Mouse (Mus musculus) heart, embryonic 12.5 days (tissue): ENCODE measurements around the gene Rab9. TPM values are rescaled to one million over a fixed set of nuclear protein-coding genes. Genes with fewer than 3 reads are reported as not detected.

Experiments
- ATAC-seq: fragments of 200-750 bp; cut with Nextera tagmentation; 2 replicates; pipeline ENCODE4 v1.8.0; 2017; ENCODE audit warnings: moderate TSS enrichment, moderate library complexity; ENCODE audit not compliant: insufficient number of reproducible peaks, low FRiP score
- H3K27ac ChIP-seq: fragments of 300-500 bp; sonication (generic); 2 replicates; pipeline ENCODE4 v1.5.1; 2016; ENCODE audit warnings: mild to moderate bottlenecking, moderate library complexity; ENCODE audit not compliant: poor library complexity, severe bottlenecking
- H3K27me3 ChIP-seq: fragments of 300-500 bp; sonication (generic); replicated peaks from 2 replicates; pipeline ENCODE4 v1.6.1; 2016; ENCODE audit warnings: mild to moderate bottlenecking, moderate library complexity
- H3K36me3 ChIP-seq: fragments of 300-500 bp; sonication (generic); 2 replicates; pipeline ENCODE4 v1.6.1; 2016; ENCODE audit warnings: mild to moderate bottlenecking, moderate library complexity
- H3K4me1 ChIP-seq: fragments of 300-500 bp; sonication (generic); replicated peaks from 2 replicates; pipeline ENCODE4 v1.6.1; 2016; ENCODE audit warnings: mild to moderate bottlenecking
- H3K4me2 ChIP-seq: fragments of 300-500 bp; sonication (generic); 2 replicates; pipeline ENCODE4 v1.6.1; 2016; ENCODE audit warnings: mild to moderate bottlenecking, moderate library complexity
- H3K4me3 ChIP-seq: fragments of 300-500 bp; sonication (generic); 2 replicates; pipeline ENCODE4 v1.5.1; 2016; ENCODE audit warnings: mild to moderate bottlenecking
- H3K9ac ChIP-seq: fragments of 300-500 bp; sonication (generic); 2 replicates; pipeline ENCODE4 v1.6.1; 2016; ENCODE audit warnings: mild to moderate bottlenecking, moderate library complexity
- H3K9me3 ChIP-seq: fragments of 300-500 bp; sonication (generic); replicated peaks from 2 replicates; pipeline ENCODE4 v1.6.1; 2016; ENCODE audit warnings: mild to moderate bottlenecking, moderate library complexity
- WGBS: fragments of 180-500 bp; shearing (Covaris S2); methylation state at CpG from one replicate; pipeline ENCODE4 v1.1.7; 2016; 5-methylcytosine and 5-hydroxymethylcytosine counted together
- polyA plus RNA-seq: library from polyadenylated mRNA; unstranded; fragments of >200 nt; fragmentation: Nextera tagmentation; extraction: Ambion mirVana; gene quantifications from 2 replicates; pipeline ENCODE4 v1.2.1, GENCODE M21; 2016

Rab9 gene
- polyA plus RNA-seq, 1 experiment from 2014 or later, result 36.6 TPM

DNA sequence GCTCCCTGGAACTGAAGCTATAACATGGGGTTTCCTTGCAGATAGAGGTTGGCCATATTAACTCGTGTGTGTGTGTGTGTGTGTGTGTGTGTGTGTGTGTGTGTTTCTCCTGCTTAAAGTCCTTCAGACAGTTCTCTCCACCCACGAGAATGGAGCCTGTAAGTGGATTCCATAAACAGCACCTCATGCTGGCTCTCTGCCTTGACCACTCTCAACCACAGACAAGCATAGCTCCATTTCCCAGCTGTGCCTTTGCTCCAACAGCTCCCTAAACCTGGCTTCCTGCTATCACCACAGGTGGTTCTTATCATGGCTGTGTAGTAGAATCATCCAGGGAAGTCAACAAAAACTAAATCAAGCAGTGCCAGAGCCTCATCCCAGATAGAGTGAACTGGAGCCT is 24.8 kb upstream of the Rab9 start:
- no peak overlapping the region for H3K4me2 ChIP-seq
- no peak overlapping the region for H3K4me3 ChIP-seq
- WGBS, result 38% methylated on average over 2 of the region's 2 CpGs
- H3K9ac ChIP-seq, result no peak overlapping the region
- no peaks in the 10 kb centered on the region for H3K9me3 ChIP-seq
- H3K27me3 ChIP-seq, result no peaks in the 10 kb centered on the region
- H3K4me1 ChIP-seq, result no peaks in the 10 kb centered on the region
- H3K27ac ChIP-seq, result no peak overlapping the region
- H3K36me3 ChIP-seq, result no peaks in the 10 kb centered on the region
- no peak for ATAC-seq

DNA sequence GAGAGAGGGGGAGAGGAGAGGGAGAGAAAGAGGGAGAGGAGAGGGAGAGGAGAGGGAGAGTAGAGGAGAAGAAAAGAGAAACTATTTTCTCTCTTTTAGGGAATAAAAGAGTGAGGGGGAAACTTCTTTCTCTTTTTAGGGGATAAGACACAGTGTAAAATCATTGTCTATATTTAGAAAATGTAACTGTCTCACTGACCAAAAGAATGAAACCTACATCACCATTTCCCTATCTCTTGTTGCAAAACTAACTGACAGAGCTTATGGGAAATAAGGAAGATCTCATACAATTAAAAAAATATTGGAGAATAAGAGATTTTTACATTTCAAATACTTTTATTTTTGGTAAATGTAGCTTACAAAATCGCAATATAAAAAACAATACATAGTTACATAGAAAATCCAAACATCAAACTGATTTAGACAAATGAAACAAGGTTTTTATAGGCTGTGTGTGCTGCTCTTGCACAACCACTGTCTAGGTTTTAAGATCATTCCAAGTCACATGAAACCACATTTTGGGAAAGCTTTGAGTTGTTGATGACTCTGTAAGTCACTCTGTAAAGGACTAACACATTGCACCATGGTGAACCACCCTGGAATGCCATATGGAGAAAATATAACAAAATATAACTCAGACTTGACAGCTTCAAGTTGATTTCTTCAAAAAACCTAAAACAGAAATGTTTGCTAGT is 20.0 kb upstream of the Rab9 start:
- Histone ChIP-seq H3K4me3 (no peak overlapping the region), H3K9ac (no peak overlapping the region), H3K4me2 (no peak overlapping the region), H3K4me1 (no peaks in the 10 kb centered on the region), H3K36me3 (no peaks in the 10 kb centered on the region), H3K27ac (no peak overlapping the region), H3K27me3 (no peaks in the 10 kb centered on the region), H3K9me3 (no peaks in the 10 kb centered on the region)
- no peak for ATAC-seq
- WGBS, result 67% methylated on average over 1 of the region's 1 CpGs

DNA sequence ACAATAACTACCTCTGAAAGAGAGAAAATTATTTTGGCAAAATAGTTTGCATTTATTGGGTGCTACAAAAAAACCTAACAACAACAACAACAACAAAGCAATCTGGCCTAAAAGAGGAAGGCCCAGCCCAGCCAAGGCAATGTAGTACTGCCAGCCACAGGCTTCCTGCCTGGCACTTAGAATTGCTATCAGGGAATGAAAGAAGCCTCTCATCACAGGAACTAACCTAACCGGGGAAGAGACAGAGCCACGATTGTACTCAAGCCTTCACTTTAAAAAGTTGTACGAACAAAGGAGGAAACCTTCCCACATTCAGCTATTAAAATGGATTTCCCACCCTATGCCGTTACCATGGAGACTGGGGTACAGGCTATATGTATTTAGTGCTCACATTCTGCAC is 18.1 kb upstream of the Rab9 start:
- no peak overlapping the region for H3K4me3 ChIP-seq
- H3K4me2 ChIP-seq, result no peak overlapping the region
- no peak overlapping the region for H3K27ac ChIP-seq
- no peaks in the 10 kb centered on the region for H3K9me3 ChIP-seq
- ATAC-seq, result no peak
- H3K27me3 ChIP-seq, result no peaks in the 10 kb centered on the region
- H3K4me1 ChIP-seq, result no peaks in the 10 kb centered on the region
- H3K9ac ChIP-seq, result no peak overlapping the region
- 64% methylated on average over 4 of the region's 4 CpGs for WGBS
- H3K36me3 ChIP-seq, result no peaks in the 10 kb centered on the region

DNA sequence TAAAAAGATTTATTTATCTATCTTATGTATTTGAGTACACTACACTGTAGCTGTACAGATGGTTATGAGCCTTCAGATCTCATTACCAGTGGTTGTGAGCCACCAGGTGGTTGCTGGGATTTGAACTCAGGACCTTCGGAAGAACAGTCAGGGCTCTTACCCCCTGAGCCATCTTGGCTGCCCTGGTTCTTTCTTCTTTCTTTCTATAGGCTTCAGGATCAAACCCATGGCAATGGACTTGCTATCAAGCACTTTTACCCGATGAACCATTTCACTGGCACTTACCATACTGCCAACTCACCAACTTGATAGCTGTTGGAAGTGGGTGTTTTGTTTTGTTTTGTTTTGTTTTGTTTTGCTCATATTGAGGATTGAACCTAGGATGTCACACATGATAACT is 15.4 kb upstream of the Rab9 start:
- Histone ChIP-seq H3K9ac (no peak overlapping the region), H3K36me3 (no peaks in the 10 kb centered on the region), H3K9me3 (no peaks in the 10 kb centered on the region), H3K4me2 (no peak overlapping the region), H3K4me1 (no peaks in the 10 kb centered on the region), H3K27ac (no peak overlapping the region), H3K4me3 (no peak overlapping the region), H3K27me3 (no peaks in the 10 kb centered on the region)
- ATAC-seq, result no peak
- WGBS, result 85% methylated on average over 2 of the region's 2 CpGs

DNA sequence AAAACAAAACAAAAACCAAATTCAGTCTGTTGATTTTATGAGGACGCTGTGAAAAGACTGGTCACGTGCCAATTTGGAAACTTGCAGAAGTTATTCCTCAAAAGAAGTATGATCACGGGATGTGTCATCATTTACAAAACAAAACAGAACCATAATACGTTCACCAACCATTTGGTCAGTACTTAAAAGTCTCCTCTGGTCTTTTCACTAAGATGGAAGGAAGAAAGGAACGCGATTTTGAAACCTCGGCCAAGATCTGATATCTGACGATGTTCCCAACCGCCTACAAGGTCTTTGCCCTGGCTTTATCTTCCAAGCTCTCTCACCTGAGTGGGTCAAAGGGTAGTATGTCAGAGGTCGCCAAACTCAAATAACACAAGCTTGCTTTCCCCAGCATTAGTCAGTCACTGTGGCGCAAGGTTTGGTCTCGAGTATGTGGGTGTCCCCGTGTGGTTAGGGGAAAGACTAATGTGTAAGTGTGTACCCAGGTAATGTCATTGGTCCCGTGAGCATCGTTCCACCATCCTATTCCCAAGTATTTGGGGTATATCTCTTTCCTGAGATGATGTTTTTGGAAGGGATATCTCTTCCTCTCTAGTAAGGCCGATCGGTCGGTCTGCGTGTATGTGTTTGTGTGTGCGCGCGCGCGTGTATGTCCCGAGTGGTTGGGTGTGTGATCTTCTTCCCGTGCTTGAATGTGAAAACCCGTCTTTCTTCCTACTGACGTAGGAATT is 869 bp downstream of the Rab9 start:
- peak overlapping the region; percentile 73 for H3K4me3 ChIP-seq
- H3K9me3 ChIP-seq, result no peaks in the 10 kb centered on the region
- peak overlapping the region; percentile 72 for H3K4me2 ChIP-seq
- H3K9ac ChIP-seq, result peak overlapping the region; percentile 82
- peak; percentile 26 for ATAC-seq
- no peaks in the 10 kb centered on the region; the same call in 1 of the 2 replicates for H3K4me1 ChIP-seq
- peaks cover 7% of the 10 kb centered on the region; the same call in 1 of the 2 replicates for H3K36me3 ChIP-seq
- no peaks in the 10 kb centered on the region for H3K27me3 ChIP-seq
- peak overlapping the region; percentile 87 for H3K27ac ChIP-seq
- WGBS, result 17% methylated on average over 28 of the region's 28 CpGs

DNA sequence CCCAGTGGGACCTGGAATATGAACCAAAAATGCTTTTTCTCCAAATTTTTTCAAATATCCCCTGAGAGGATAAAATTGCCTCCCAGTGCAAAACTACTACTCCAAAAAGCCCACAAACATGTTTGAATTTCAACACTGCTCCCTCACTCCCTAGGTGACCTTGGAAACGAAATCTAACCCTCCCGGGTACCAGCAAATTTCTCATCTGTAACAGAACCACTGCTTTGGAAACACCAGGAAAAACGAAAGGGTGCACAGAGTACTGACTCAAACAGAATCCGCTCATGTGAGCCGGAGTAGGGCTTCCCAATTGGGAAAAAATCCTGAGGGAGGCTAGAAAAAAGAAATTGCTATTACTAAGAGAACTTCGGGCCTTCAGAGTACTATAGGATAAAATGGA is 2.3 kb downstream of the Rab9 start:
- H3K4me3 ChIP-seq, result no peak overlapping the region

DNA sequence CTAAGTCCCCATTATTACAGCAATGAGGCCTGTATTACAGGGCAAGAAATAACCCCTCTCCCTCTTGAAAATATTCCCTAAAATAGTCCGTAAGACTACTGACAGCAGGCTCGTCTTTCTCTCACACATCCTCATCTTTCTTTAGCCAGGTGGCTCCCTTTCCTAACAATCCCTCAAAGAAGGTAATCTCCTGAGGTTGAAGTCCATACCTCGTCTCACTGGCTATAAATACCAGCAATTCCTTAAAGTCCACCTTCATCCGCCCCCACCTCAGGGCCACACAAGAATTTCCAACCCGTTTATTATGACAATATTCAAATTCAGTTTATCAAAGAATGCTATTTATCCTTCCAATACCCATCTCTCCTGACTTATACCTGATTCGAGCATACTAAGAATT is 7.1 kb downstream of the Rab9 start:
- Histone ChIP-seq H3K4me1 (no peaks in the 10 kb centered on the region), H3K27me3 (no peaks in the 10 kb centered on the region), H3K9me3 (no peaks in the 10 kb centered on the region), H3K9ac (no peak overlapping the region), H3K4me2 (no peak overlapping the region), H3K36me3 (peaks cover 11% of the 10 kb centered on the region; the same call in 1 of the 2 replicates), H3K27ac (no peak overlapping the region), H3K4me3 (no peak overlapping the region)
- ATAC-seq, result no peak
- 75% methylated on average over 6 of the region's 6 CpGs for WGBS

More for the DNA sequence above, 2.3 kb downstream of the Rab9 start:
- no peak for ATAC-seq
- Histone ChIP-seq H3K27me3 (no peaks in the 10 kb centered on the region), H3K9me3 (no peaks in the 10 kb centered on the region), H3K36me3 (peaks cover 7% of the 10 kb centered on the region; the same call in 1 of the 2 replicates), H3K4me2 (peak overlapping the region; percentile 41), H3K4me1 (no peaks in the 10 kb centered on the region; the same call in 1 of the 2 replicates), H3K27ac (no peak overlapping the region), H3K9ac (no peak overlapping the region; the same call in 1 of the 2 replicates)
- WGBS, result 69% methylated on average over 6 of the region's 6 CpGs

DNA sequence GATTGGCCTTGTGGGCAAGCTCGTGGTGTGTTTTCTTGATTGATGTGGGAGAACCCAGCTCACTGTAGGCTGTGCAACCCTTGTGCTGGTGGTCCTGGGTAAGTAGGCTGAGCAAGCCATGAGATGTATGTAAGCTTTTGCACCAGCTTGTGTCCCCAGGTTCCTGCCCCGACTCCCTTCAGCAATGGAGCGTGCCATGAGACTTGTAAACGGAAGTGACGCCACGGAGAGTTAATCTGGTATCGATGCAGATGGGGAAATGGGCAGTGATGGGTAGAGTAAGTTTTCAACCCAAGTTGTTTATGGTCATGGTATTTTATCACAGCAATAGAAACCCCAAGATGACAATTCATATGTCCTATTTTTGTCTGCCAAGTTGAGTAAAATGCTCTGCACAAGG is 11.3 kb downstream of the Rab9 start:
- Histone ChIP-seq H3K4me2 (no peak overlapping the region), H3K36me3 (0 out of 2 replicates have a peak, but pooled peaks cover 8% of the 10 kb centered on the region), H3K27ac (no peak overlapping the region), H3K27me3 (no peaks in the 10 kb centered on the region), H3K9me3 (no peaks in the 10 kb centered on the region), H3K9ac (no peak overlapping the region), H3K4me1 (no peaks in the 10 kb centered on the region), H3K4me3 (no peak overlapping the region)
- WGBS, result 90% methylated on average over 7 of the region's 7 CpGs
- no peak for ATAC-seq

DNA sequence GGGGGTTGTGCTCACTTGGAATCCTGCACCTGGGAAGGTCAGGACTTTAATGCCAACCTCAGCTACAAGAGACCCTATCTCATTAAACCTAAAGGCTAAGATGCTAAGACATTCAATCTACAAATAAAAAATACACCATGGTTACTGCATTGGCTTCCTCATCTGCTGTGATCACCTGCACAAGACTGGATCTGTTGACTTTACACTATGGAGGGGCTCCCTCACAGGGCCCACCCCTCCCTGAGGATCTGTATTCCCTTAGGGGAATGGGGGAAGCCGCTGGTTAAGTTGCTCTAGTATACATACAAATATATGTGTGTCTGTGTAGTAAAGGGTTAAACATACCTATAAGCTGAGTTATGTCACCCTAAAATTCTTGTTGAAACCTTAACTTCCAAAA is 24.1 kb downstream of the Rab9 start:
- no peak for ATAC-seq
- H3K9ac ChIP-seq, result no peak overlapping the region
- H3K27ac ChIP-seq, result no peak overlapping the region
- no peaks in the 10 kb centered on the region for H3K9me3 ChIP-seq
- H3K27me3 ChIP-seq, result no peaks in the 10 kb centered on the region
- H3K4me1 ChIP-seq, result no peaks in the 10 kb centered on the region
- H3K36me3 ChIP-seq, result peaks cover 15% of the 10 kb centered on the region
- no peak overlapping the region for H3K4me3 ChIP-seq
- no peak overlapping the region for H3K4me2 ChIP-seq
- WGBS, result 85% methylated on average over 1 of the region's 1 CpGs

DNA sequence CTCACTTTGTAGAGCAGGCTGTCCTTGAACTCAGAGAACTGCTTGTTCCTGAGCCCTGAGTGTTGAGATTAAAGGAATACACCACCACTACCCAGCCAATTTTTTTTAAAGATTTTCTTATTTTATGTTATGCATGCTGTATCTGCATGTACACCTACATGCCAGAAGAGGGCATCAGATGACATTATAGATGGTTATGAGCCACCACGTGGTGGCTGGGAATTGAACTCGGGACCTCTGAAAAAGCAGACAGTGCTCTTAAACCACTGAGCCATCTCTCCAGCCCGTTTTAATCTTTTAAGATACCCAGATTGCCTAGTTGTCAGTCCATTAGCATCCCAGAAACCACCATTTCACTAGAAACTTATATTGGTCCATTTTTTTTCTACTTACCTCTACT is 25.3 kb downstream of the Rab9 start:
- Histone ChIP-seq H3K27ac (no peak overlapping the region), H3K36me3 (peaks cover 15% of the 10 kb centered on the region), H3K9ac (no peak overlapping the region), H3K9me3 (no peaks in the 10 kb centered on the region), H3K27me3 (no peaks in the 10 kb centered on the region), H3K4me3 (no peak overlapping the region), H3K4me1 (no peaks in the 10 kb centered on the region), H3K4me2 (no peak overlapping the region)
- no peak for ATAC-seq
- 65% methylated on average over 3 of the region's 3 CpGs for WGBS

DNA sequence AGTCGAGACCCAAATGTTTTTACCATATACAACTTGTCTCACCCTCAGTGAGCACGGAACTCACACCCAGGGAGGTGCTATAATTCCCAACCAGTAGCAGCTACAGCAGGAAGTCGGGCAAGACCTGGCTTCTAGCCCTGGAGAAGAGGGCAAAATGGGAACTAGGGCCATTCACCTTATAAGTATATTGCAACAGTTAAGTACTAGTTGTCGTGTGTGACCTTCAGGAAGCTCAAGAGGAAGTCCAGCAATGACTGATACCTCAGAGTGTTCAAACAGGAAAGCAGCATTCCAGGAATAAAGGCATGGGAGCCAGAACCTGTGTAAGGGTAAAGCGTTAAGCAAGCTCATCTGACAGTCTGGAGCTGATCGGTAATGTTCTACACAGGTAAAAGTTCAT is 26.1 kb downstream of the Rab9 start:
- WGBS, result 77% methylated on average over 6 of the region's 6 CpGs
- no peaks in the 10 kb centered on the region for H3K27me3 ChIP-seq
- no peak for ATAC-seq

More for the DNA sequence above, 26.1 kb downstream of the Rab9 start:
- no peak overlapping the region for H3K4me2 ChIP-seq
- no peak overlapping the region for H3K4me3 ChIP-seq
- H3K4me1 ChIP-seq, result no peaks in the 10 kb centered on the region
- H3K36me3 ChIP-seq, result peaks cover 15% of the 10 kb centered on the region
- H3K27ac ChIP-seq, result no peak overlapping the region
- no peaks in the 10 kb centered on the region for H3K9me3 ChIP-seq
- no peak overlapping the region for H3K9ac ChIP-seq
